Mouse (Mus musculus): Measurements from ENCODE around the gene Gnat2.
A peak's percentile ranks its signal among the peaks of the same experiment; 100 is the strongest.

Gnat2 gene

DNA sequence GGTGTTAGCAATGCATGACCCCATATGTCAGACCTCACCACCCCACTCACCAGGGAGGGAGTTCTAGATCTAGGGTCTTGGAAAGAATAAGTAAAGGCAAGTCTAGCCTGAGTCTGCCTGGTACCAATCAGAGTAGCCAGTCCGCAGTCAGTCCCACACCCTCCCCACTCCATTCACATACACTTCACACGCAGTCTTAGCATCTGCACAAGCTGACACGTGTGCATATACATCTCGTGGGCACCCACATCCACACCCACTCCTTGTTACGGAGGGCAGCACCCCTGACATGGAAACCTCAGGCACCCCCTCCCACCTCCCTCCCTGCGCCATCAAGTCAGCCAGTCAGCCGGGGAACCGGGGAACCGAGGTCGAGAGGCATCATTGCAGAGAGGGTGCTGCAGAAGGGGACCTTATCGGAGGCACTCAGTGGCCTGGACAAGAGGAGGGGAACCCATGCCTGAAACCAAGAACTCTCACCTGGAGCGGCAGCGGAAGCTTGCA, 7.8 kb upstream of the Gnat2 start:
- peak; percentile 53 for DNase-seq (ENCODE audit: low read depth, low spot score)

DNA sequence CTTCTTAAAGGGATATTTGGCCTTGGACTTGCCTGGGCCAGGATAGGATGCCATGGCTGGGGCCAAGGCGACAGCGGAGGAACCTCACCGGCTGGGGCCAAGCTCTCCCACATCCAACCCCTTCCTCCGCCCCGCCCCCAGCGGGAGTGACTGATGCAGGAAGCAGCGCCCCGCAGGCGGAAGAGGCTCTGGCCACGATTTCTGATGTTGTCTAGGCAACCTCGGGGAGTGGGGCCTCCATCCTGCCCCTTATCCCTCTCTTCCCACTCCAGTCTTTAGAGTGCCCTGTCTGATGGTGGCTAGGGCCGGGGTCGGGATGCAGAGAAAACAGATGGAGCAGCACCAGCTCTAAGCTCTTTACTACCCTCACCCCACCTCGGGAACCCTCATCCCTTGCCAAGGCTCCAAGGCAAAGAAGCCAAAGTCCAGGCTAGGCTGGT, 7.3 kb upstream of the Gnat2 start:
- DNase-seq (ENCODE audit: low read depth, low spot score) = peak; percentile 96

DNA sequence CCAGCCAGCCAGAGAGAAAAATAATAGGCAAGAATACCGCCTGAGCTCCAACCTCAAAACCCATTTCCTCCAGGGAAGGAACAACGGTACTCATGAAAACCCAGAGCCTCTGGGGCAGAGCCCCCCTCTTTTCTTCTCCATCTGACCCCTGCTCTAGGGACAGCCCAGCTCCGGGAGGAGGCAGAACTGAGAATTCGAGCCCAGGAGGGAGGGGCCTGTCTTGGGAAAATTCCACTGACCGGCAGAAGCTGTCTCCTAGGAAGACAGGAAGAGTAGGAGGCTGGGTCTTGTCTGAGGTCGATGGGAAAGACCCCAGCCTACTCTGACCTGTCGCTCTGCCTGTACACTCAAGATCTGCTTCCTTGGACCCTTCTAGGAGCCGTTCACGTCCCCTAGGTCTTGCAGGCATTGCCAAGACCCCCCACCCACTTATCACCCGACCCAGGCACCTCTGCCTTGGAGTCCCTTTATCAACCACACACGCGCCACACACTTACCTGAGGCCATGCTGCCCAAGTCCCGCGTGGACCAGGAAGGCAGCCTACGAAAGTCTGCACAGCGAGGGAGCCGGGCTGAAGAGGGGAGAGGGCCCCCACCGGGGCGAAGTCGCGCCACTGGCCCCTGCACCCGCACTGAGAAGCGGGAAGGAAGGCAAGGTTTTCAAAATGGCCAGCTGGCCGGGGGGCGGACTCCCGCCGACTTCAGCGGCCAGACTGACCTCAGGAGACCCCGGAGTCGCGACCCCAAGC, 6.7 kb upstream of the Gnat2 start:
- DNase-seq (ENCODE audit: low read depth, low spot score) = peak; percentile 90

DNA sequence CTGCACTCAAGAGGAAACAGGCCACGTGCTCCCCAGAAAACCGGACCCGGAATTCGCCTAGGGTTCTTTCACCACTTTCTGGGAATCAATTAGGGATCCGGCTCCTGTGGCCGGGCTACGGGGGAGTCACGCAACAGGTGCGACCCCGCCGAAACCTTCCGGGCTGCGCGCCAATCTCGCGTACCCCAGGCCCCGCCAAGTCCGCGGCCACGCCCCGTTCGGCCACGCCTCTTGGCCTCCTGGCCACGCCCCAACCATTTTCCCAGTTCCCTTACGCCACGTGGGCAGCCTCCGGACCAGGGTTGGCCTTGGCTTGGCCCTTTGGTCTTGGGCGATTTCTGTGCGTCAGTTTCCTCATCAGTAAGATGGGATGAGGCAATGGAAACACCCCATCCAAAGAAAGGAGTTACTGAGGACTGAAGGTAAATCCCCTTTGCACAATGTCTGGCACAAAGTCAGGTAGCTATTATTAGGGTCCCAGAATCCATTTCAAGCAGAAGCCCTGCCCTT, 6.1 kb upstream of the Gnat2 start, which contains the start of gene Ampd2:
Gene Ampd2 (minus strand): TSS at position 182 of the 510 bp plus-strand sequence.
- peak; percentile 43 for DNase-seq (ENCODE audit: low read depth, low spot score)

DNA sequence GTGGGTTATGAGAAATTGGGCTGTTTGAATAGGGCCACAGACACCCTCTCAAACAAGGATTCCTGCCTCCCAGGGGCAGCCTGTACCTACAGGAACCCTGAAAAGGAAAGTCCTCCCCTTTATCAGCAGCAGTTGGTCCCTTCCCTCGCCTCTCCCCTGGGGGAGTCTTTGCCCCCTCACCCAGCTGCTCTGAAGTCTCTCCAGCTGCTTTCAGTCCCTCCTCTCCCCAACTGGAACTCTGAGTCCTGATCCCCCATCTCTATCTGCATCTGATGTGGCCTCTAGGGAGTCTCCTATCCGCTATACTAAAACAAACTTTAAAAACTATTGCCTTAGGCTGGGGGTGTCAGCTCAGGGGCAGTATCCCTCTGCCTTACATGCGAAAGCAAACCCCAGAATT, 5.3 kb upstream of the Gnat2 start:
- DNase-seq (ENCODE audit: low read depth, low spot score) = no peak

DNA sequence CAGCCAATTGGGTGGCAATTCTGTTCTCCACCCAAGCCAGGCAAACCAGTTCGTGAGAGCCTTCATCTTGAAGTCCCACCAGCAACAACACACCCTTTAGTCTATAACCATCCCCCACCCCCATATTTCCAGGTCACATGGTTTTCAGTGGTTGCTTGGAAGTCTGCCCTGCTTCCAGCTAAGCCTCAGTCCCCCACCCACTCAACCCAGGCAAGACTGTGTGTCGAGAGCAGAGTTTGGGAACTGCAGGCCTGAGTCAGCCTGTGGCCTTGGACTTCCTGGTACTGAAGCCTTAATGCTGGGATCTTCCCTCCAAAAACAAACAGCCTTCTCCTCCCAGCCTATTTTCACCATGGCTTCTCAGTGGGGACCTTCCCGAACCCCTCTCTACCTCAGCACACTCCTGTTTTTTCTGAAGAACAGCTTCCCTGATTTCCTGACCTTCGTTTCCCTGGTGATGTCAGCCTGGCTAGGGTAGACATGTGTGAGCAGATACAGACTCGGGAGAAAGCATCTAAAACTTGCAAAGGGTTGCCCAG, 3.7 kb upstream of the Gnat2 start:
- DNase-seq (ENCODE audit: low read depth, low spot score) = peak; percentile 66

DNA sequence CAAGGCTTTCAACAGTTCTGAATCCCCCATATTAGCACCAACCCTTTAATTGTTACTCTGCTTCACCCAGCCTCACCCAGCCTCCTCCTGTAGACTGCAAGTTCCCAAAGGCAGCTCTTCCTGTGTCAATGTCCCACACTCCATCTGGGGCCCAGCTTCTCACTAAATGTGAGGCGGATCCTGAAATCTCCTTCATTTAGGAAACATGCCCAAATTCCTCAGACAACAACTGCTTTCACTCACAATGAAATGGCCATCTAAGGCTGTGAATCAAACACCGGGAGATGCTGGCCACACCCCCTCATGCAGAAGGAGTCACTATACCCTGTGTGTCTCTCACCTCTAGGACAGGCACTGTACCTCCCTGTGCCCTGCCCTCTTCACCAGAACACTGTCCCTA, 2.7 kb upstream of the Gnat2 start:
- DNase-seq (ENCODE audit: low read depth, low spot score) = peak; percentile 70

DNA sequence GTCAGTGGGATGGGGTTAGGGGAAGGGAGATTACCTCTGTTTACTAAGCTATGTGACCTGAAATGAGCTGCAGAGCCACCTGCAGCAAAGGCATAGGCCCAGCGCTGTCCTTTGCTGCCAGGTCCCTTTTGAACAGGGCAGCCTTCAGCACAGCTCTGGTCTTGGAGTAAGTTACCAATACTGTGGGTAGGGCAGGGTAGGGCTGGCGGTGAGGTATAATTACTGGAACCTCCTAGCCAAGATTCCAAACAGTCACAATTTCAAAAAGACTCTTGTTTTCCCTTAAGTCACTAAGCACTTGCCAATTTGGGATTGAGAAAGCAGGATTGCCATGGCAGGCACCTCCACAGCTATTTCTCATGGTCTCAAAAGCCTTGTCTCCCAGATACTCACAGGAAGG, 2.0 kb upstream of the Gnat2 start:
- no peak for DNase-seq (ENCODE audit: low read depth, low spot score)

DNA sequence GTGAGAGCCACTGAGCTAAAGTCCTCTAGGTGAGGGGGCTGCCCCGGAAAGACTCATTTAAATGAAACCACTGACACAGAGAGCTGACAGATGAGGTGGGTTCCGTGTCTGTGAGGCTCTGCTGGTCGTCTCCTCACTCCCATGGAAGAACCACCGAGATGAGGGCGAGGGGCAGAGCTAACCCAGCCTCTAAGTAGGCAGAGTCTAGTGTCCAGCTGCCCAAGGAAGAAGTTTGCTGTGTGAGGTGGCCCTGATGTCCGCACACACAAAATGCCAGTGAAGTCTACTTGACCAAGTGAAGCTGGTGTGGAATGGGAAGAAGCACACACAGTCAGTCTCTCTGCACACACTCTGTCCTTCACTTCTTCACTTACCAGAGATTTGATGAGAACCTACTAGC, 559 bp upstream of the Gnat2 start:
- no peak for DNase-seq (ENCODE audit: low read depth, low spot score)

DNA sequence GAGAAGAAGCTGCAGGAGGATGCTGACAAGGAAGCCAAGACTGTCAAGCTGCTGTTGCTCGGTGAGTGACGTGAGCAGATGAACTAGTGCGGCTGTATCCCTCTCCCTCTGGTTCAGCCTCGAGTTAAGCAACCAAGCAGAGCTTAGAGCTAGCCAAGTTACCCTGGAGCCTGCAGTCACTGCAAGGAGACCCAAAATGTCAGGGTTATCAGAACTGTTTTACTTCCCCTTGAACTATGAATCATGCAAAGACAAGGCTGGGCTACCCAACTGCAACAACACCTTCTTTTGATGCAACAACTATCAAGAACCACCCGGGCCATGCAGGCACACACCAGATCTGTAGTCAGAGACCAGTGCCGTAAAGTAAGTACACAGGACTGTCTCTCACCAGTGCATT, 717 bp downstream of the Gnat2 start:
- no peak for DNase-seq (ENCODE audit: low read depth, low spot score)

DNA sequence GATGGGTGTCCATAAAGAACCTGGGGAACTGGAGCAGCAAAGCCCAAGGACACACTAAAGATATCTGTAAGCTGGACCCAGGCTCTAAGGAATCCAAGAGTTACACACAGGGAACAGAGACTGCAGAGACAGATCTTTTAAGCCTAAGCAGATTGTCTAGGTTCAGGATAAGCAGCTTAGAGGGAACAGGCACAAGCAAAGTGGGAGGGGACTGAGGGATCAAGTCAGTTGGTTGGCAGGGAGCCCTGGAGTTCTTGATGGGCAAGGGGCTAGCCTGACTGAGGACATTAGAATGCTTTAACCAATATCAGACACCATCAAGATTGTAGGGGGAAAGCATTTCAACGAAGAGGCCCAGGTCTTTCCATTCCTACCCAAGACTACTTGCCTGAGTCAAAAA, 1.6 kb downstream of the Gnat2 start:
- DNase-seq (ENCODE audit: low read depth, low spot score) = no peak

DNA sequence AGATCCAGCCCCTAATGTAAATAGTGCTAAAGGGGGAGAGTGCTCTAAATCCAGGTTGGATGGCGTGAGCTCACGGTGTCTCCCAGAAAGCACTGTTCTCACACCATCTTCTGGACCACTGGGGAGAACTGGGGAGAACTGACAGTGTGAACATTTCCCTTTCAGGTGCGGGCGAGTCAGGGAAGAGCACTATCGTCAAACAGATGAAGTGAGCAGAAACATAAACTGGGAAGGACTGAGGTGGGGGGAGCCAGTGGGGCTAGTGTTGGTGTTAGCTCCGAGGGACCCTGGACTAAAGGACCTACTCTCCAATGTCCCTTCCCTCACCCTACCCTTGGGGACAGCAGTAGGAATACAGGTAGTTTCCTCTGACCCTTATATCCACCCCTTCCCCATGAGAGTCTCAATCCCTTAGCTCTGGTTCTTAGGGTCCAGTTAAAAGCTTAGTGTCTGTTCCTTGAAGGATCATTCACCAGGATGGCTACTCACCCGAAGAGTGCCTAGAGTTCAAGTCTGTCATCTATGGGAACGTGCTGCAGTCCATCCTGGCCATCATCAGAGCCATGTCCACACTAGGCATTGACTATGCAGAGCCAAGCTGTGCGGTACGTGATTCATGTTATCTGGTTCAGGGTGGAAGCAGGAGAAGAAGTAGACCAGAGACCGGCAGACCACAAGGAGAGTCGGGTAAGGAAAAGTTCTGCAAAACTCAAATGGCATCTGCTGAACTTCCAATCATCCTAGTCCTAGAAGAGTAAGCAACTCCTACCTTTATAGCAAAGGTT, 2.6 kb downstream of the Gnat2 start:
- DNase-seq (ENCODE audit: low read depth, low spot score) = no peak

DNA sequence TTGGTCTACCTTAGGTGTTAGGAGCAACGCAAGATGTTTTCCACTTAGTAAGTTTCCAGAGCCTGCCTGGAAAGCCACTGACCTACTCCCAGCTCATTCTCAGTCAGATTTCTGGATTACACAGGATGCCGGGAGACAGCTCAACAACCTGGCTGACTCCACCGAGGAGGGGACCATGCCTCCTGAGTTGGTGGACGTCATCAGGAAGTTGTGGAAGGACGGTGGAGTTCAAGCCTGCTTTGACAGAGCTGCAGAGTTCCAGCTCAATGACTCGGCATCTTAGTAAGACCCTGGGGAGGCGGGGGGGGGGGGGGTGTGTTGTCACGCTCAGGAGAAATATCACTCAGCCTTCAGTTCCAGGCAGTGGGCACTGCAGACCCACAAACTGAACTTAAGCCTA, 3.6 kb downstream of the Gnat2 start:
- no peak for DNase-seq (ENCODE audit: low read depth, low spot score)

DNA sequence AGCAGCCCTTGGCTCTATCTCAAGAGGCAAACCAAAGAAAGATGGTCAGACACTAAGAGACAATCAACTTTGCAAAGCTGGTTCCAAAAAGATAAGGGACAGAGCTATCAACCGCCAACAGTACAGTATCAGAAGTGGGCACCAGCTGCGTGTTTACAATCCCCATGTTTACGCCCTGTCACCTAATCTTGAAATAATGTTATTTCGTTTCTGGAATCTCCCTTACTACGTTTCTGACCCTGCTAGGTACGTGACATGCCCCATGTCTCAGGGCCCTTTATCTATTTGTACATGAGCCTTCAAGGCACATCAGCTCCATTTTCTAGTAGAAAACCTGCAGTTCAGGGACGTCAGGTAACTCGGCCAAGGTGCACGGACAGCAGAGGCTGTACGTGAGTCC, 4.1 kb downstream of the Gnat2 start:
- no peak for DNase-seq (ENCODE audit: low read depth, low spot score)

DNA sequence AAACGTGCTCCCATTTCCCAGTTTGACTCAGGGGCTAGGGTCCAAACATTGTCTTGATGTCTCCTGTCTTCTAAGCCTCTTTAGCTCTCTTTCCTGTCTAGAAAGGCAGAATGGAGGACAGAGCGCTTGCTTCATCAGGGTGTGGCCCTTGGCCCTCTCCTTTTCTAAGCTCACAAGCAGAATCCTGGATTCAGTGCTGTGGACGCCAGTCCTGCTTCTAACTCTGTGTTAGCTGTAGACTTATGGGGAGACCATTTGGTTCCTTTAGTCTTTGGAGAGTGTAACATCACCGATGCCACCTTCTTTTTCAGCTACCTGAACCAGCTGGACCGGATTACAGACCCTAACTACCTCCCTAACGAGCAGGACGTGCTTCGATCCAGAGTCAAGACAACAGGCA, 5.1 kb downstream of the Gnat2 start:
- no peak for DNase-seq (ENCODE audit: low read depth, low spot score)

DNA sequence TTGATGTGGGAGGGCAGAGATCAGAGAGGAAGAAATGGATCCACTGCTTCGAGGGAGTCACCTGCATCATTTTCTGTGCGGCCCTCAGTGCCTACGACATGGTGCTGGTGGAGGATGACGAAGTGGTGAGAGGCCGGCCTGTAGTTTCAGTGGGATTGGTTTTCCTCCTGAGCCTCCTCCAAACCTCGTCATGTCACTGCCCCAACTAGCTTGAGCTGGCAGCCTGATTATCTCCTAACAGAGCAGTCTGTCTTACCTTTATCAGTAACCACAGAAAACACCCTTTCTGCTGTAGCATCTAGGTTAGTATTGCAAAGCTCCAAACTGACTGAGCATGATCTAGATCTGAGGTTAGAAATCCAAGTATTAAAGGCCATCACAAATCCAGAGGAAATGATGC, 5.7 kb downstream of the Gnat2 start:
- no peak for DNase-seq (ENCODE audit: low read depth, low spot score)

DNA sequence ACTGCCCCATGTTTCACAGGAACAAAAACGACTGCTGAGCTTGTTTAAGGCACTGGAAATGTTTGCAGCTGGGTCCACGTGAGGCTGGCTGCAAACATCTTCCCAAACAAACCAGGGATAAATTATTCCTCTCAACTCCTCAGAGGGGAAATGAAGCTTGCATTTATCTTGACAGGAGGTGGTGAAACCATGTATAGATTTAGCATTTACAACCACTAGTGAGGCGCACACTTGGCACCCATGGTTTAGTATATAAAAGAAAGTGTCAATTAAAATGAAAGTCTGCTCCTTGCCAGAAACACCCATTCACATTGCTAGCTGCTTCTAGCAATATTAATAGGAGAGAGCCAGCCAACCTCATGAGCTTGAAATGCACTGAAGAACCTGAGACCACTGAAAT, 9.0 kb downstream of the Gnat2 start:
- peak; percentile 74 for DNase-seq (ENCODE audit: low read depth, low spot score)

DNA sequence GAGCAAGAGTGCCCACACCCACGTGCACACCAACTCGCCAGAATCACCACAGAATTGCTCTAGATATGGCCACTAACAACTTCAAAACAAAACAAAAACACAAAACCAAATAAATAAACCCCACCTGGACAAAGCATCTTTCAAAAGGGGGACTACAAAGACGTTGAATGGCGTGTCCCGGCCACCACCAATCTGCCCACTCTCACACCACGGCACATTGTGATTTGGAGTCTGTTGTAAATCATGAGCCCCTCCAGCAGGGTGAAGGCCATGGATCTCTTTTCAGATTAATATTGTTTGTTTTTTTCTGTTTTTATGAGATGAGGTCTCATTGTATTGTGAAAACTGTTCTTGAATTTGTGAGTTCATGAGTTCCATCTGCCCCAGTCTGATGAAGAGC, 9.5 kb downstream of the Gnat2 start:
- no peak for DNase-seq (ENCODE audit: low read depth, low spot score)

DNA sequence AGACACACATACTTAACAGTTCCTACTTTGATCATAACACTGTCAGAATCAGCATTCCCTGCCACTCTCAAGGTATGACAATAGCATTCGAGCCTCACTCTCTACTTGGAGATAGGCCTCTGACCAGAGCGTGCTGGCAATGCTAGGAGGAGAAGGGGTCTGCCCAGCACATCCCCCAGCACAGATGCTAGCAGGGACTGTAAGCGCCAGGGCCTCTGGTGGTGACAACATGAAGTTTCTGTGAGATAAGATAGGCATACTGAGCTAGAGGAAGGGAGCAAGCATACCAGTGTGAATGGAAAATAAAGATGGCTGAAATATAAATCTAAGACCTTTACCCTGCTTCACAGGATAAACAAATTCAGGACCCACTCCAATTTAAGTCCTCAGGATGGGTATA, 12.7 kb downstream of the Gnat2 start:
- DNase-seq (ENCODE audit: low read depth, low spot score) = no peak

DNA sequence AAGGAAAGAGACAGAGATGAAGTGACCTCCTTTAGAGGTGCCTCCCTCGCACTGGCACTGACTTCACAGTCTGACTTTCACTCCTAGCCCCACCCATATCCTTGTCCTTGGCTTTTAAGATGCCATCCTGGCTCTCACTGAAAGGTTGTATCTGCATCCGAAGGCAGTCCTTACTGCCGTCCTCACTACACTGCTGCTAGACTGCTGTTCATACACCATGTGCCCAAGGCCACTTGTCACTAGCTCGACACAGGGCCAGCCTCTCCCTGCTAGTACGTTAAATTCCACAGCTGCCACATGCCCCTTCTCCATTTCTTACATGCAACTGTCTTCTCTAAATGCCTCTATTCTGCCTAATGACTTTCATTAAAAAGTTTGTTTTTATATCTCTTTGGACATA, 18.7 kb downstream of the Gnat2 start:
- no peak for DNase-seq (ENCODE audit: low read depth, low spot score)

DNA sequence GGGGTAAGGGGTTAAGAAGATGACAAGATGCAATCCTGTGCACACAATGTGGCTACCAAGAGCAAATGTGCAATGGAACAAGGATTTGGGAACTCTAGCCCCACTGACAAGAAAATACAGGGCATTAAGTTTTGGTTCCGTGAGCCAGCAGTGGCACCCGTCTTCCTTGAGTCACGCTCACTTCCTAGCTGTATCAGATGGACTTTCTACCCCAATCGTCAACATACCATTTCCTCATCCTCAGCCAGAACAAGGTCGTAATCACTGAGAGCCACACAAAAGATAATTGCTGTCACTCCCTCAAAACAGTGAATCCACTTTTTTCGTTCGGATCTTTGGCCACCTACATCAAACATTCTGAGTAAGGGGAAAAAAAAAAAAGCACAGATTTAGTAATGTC, 19.7 kb downstream of the Gnat2 start:
- DNase-seq (ENCODE audit: low read depth, low spot score) = no peak

DNA sequence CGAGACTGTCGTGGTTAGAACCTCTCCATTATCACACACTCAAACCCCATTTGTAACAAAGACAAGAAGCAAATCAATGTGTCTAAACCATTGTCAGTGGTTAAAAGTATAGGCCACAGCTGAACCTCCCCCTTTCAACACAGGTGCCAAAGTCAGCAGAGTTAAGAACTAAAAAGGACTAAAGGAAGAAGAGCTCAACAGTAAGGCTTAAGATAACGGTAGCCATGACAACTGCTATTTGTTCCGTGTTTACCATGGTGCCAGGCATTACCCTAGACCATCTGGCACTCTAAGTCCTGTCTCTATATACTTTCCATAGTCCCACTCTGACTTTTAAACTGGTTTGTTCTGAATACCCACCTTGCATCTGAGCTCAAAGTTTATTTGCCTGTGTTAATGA, 20.1 kb downstream of the Gnat2 start:
- peak; percentile 45 for DNase-seq (ENCODE audit: low read depth, low spot score)

All from brain, adult 2 months (tissue).